Mouse (Mus musculus) kidney, adult 11 months (tissue): ENCODE results near the gene Psmd6.

Source experiments
- DNase-seq: peaks from one replicate; pipeline ENCODE4 v3.0.0; 2022

Gene Psmd6

GRCm38 (mm10) chr14:14063382-14063781, 57.4 kb downstream of the Psmd6 start:
- DNase-seq, result no peak

- no peak for DNase-seq
Measured at GRCm38 (mm10) chr14:14062531-14063245, 58.1 kb downstream of the Psmd6 start.
